Mouse (Mus musculus) mouse trophoblast stem cell (cell line): ENCODE measurements around the gene Mrnip.

Experiments used
- in situ Hi-C, 2 experiments: fragments of 300-500 bp; cut with MseI, MboI; formaldehyde crosslinking; loops; 2 replicates in 1 of 2; 3 replicates in 1 of 2; pipeline ENCODE4 v1.15.1; 2025

Mrnip gene

DNA sequence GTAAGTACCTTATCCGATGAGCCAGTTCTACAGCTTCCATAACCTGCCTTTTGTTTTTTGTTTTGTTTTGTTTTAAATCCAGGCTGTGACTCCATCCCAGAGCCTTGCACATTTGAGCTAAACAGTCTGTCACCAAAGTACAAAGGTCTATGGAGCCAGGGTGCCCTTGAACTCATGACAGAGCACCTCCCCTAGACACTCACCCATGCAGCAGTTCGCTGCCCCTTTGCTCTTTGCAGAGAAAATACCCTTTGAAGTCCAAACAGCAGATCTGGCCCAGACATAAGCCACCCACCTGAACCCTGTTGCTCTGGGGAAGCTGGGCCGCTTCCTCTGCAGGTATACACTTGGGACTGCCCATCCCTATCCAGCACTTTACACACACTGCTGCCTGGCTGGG is 27.3 kb downstream of the Mrnip start:
- in situ Hi-C loops: no loop called here

DNA sequence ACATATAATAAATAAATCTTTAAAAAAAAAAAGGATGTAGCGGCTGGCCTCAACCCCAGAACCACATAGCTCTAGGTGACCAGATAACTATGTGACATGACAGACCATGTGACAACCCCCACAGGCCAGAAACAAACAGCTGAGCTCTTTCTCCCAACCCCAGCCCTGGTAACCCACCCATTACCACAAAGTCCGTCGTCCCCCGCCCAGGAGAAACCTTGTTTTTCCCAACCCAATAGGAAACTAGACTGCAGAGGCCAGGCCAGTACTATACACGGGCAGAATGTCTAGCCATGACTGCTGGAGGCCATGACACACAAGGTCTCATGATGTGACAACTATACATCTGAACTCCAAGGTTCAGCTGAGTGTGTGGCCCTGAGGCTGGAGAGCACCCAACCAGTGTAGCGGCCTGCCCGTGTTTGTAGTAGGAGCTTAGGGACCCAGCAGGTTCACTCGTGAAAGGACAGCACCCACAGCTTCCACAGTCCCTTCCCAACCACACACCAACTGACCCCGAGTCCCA is 29.1 kb downstream of the Mrnip start:
- in situ Hi-C loops: no loop called here

DNA sequence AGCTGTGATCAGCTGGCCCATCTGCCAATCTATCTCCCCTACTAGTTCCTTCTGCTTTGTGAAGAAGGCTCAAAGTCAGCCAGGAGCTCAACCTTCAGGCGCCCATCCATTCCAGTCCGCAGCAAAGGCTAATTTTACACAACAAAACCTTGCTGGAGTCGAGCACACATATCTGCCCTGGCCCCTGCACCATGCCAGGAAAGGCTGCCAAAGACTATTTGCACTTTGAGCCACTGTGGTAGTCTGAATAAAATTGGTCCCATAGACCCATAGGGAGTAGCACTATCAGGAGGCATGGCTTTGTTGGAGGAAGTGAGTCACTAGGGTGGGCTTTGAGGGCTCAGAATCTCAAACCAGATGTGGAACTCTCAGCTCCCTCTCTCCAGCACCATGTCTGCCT is 31.2 kb downstream of the Mrnip start:
- in situ Hi-C loops: no loop called here

DNA sequence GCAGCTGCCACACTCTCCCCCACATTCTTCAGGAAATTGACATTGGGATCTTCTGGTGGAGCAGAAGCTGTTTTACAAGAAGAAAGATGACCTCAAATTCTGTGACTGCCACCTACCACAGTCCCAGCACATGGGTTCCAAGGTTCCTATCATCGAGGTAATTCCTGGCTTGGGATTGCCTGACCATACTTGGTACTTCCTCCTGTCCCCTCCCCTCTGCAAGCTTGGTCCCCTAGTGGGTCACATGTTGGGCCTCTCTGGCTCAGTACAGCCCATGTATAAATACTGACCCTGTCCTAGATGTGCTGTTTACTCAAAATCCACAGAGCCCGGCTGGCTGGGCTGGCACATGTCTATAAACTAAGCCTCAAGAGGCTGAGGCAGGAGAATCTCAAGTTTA is 31.8 kb downstream of the Mrnip start:
- in situ Hi-C loops: no loop called here

DNA sequence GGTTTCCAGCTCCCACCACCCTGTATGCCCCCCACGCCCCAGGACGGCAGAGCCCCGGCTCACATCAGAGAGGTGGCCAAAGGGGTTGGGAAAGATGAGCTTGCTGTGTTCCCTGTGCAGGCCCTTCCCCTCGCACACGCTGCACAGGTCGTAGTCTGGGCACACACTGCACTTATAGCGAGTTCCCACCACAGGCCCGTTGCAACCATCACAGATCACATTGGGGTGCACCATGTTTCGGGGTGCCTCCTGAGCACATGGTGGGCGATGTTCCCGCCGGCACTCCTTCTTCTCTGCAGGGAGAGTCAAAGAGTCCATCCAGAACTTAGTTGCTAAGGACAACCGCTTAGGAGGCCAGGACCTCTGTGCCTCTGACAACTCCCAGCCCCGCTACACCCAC is 33.1 kb downstream of the Mrnip start:
- in situ Hi-C loops: no loop called here

DNA sequence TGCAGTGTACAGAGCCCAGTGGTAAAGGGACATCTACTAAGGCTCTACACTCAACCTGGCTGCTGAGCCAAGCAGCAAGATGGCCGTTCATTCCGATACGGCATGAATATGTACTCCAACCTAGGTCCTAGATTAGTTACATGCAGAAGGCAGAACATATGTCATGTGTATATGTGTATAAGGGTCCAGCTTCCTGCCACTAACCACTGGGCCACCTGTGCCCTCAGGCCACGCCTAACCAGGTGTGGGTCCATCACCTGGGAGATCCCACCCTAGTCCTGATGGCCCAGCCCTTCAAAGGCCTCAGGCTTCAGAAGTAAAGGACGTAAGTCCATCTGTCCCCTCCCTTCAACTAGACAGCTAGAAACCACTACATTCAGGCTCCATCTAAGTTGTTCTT is 33.8 kb downstream of the Mrnip start:
- in situ Hi-C loops: no loop called here

DNA sequence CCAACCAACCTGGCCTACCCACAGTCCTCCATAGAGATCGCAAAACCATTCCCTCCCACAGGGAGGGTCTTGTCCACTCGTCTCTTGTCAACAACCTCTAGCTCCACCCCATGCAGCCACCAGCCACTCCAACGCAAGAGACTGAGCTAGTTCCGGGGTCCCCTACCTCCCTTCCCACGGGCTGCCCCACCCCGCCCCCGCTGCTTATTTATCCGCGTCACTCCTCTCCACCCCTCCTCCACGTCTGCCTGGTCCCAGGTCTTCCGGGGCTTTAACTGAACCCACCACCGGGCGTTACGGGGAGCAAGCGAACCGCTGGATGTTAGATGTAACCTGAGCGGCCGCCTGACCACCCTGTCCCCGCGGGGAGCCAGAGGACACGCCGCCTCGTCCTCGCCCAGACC is 35.9 kb downstream of the Mrnip start:
- in situ Hi-C loops: no loop called here

DNA sequence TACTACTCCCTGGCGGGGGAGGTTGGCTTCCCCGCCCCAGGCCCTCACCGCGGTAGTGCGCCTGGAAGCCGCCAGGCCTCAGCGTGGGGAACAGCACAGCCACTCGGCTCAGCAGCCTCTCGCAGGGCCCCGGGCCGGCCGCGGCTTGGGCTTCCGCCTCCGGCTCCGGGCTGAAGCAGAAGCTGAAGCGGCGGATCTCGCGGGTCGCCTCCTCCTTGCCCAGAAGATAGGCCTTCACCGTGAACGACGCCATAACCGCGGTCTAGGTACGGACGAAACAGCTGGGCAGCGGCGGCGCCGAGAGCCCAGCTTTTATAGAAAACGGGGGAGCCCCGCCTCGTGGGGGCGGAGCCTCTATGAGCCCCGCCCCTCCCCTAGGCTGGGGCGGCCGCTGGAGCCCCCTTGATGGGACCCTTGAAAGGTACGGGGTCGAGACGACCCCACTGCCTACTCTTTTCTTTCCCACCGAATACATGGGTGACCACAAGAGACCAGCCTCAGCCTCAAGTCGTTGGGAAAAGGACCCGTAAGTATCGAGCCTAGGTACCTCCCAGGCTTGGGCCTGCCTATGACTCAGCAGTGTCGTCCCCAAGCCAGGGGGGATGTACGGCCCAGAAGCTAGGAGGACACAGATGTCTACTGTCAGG is 36.4 kb downstream of the Mrnip start, which contains the start of the genes Sqstm1 and Mgat4b:
TSS of gene Sqstm1 (minus strand) at position 323 of the 647 bp plus-strand sequence.
TSS of gene Mgat4b (plus strand) at position 386 of the 647 bp plus-strand sequence.
- in situ Hi-C loops: no loop called here

DNA sequence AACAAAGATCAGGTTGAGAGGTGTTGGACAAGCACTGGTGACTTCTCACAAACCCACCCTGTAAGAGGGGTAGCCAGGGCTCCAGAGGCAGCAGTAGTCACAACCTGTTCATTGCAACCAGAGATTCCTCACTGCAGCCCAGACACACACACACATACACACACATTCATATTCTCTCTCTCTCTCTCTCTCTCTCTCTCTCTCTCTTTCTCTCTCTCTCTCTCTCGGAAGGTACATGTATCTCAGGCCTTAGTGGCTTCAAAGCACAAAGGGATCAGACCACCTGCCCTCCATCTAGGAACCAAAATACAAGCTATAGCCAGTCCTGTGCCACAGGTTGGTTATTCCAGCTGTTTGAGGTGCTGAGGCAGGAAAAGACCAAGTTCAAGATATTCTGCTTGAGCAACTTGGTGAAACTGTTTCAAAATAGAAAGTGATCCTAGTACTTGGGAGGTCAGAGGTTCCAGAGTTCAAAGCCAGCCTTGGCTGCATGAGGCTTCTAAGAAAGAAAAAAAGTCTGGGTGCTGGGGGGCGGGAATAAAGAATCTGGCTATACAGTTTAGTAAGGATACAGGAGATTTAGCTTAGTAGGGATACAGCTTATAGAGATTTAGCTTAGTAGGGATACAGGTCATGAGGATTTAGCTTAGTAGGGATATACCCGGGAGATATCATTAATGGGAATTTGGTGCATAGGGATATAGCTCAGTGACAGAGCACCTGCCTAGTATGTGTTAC is 37.2 kb downstream of the Mrnip start:
- in situ Hi-C loops: no loop called here

DNA sequence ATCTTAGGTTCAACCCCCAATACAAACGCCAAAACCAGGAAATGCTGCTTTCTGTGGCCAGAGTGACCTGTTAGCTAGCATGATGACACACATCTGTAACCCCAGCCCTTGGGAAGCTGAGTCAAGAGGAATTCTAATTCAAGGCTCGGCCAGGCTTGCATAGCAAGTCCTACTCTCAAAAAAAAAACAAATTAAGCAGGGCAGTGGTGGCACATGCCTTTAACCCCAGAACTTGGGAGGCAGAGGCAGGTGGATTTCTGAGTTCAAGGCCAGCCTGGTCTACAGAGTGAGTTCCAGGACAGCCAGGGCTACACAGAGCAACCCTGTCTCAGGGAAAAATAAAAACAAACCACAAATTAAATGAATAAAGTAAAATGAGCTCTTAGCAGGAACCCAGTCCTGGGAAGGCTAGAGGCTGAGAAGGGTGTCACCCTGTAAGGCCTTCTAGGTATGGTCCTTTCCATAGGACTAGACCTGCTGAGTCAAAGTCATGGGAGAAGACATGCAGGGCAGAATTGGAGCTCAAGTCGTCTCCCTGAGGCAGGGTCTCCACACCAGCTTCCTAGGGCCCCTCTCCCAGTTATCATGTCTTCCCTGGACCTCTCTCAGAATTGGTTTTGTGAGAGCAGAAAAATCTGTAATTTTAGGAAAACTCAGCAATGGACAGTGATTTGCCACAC is 38.0 kb downstream of the Mrnip start:
- in situ Hi-C loops: no loop called here

DNA sequence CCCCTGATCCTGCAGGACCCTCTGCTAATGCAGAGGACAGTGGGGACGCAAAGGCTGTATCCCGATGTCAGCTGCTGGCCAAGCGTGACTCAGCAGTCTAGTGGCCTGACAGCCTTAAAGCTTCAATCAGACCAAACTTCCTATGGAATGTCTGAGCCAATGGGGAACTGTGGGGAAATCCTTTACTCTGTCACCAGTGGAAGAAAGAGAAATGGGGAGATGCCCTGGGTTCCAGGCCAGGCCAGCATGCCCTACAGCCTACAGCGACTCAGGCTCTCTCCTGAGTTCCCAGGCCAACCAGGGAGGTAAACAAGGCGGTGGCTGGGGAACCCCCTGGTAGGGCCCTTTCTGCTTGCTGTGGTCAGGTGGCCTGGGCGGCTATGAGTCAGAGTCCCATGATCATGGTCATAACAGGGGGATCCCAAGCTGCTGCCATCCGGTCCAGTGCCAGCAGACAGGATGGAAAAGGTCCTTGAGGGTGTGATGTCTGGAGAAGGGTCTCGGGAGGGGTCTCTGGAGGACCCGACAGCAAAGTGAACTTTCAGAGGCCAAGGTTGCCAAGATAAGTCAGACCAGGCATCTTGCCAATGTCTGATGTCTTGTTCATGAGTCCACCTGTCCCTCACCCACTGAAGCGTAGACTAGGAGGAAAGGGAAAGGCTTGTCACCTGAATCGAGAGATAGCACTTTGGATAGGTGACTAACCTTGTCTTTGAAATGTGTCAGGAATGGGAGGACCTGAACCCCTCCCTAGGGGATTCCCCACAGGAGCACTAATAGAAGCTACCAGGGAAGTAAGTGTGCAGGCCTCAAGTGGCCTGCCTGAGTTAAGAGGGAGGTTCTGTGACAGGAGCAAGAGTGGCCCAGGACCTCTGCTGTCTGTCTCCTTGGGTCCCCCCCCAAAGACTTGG is 38.9 kb downstream of the Mrnip start:
- in situ Hi-C loops: no loop called here

DNA sequence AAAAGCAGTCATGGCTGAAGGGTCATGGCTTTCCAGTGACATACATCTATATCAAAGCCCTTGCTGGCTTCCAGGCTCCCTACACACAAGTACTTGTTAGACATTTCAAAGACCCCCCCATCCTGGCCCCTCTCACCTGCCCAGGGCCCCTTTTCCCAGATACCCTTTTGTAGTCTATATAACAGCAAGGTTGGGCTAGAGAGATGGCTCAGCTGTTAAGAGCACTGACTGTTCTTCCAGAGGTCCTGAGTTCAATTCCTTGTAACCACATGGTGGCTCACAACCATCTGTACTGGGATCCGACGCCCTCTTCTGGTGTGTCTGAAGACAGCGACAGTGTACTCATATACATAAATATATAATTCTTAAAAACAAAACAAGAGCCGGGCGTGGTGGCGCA is 40.4 kb downstream of the Mrnip start:
- in situ Hi-C loops: no loop called here

DNA sequence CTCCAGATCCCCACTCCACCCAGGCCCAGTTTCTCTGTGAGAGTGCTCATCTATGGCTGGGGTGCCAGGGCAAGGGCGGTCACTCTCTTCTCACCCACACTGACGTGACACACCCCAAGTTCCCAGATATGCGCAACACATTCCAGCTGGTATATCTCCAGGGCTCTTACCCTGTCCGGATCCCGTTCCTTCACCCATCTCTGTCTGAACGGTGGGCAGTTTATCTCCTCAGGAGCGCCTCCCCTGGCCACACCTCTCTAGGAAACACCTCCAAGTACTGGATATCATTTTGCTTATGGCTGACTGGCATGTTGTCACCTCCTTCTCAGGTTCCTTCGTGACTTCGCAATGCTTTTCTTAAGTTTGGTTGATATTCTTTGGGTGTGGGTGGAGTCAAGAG is 41.4 kb downstream of the Mrnip start:
- in situ Hi-C loops: no loop called here

DNA sequence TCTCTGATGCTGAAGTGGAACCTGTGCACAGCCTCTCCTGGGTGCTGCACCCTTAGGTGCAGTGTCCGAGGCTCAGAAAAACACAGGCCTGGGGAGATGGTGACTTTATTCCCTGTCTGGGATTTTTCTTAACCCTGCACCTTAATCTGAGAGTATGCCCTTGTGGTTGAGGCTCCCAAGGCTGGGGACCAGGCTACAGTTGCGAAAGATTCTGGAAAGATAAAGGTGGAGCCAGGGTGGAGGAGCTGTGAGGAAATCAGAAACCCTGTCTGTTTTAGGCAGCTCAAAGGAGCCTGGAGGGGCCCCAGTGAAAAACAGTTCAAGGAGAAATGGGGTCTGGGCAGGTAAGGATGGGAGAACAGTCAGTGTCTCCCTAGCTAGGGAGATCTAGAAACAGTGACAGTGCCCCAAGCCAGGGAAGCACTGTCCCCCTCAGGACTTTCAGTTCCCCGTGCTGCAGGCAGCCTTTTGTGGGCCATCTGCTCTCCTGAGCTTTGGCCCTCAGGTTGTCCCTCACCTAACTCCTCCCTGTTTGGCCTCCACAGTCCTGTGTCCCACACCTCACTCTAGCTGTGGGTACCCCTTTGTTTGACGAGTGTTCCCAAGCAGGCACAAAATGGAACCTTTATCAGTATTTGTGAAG is 42.6 kb downstream of the Mrnip start:
- in situ Hi-C loops: no loop called here

DNA sequence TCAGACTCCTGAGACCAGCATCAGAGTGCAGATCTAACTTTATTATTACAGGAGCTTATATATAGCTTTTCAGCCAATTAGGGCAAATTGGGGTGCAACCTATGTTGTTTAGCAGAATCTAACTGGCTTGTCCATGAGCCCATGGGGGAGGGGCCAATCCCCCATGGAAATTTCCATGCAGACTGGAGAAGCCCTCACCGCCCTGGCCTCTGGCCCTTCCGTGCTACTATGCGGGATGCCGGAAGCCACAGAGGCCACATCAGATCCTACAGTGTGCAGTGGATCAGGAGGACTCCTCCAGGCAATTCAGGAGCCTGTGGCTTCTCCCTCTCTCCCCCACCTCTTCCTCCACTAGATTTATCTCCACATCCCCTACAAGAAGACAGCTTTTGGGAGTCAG is 43.6 kb downstream of the Mrnip start:
- in situ Hi-C loops: no loop called here

DNA sequence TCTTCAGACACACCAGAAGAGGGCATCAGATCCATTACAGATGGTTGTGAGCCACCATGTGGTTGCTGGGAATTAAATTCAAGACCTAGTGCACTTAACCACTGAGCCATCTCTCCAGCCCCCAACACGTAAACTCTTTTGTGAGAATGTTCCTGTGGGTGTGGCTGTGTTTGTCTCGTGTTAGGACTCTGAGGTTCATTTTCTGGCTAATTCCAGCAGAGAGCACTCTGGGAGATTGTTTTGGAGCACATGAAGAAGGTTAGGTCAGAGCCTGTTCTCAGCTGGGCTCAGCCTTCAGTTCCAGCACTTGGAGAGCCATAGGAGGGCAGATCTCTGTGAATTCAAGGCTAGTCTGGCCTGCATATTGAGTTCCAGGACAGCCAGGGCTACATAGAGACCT is 45.6 kb downstream of the Mrnip start:
- in situ Hi-C loops: no loop called here

DNA sequence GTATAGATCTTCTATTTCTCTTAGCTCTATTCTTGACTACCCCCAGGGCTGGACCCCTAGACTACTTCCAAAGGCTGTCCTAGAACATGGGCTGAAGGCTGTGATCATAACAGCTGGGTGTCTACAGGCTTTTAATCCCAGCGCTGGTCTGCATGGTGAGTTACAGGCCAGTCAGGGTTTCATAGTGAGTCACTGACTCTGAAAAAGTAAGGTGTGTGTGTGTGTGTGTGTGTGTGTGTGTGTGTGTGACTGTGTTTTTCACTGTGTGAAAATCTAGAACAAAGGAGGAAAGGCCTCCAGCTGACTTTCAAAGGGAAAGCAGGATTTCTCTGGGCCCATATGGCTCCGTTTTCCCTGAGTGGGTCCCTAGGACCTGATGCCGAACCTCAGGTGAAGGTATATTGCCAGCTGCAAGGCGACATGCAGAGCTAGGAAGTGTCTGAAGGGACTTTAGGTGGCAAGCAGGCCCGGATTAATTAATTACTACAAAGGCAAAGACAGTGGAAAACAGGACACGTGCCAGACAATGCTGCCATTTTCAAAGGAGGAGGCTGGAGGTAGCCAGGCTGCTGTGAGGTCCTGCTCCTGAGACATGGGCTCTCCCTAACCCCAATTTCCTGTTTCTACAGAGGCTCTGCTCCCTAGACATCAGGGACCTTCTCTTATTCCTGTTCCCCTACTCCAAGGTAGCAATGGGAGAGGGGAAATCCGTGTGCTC is 48.5 kb downstream of the Mrnip start:
- in situ Hi-C loops: no loop called here

DNA sequence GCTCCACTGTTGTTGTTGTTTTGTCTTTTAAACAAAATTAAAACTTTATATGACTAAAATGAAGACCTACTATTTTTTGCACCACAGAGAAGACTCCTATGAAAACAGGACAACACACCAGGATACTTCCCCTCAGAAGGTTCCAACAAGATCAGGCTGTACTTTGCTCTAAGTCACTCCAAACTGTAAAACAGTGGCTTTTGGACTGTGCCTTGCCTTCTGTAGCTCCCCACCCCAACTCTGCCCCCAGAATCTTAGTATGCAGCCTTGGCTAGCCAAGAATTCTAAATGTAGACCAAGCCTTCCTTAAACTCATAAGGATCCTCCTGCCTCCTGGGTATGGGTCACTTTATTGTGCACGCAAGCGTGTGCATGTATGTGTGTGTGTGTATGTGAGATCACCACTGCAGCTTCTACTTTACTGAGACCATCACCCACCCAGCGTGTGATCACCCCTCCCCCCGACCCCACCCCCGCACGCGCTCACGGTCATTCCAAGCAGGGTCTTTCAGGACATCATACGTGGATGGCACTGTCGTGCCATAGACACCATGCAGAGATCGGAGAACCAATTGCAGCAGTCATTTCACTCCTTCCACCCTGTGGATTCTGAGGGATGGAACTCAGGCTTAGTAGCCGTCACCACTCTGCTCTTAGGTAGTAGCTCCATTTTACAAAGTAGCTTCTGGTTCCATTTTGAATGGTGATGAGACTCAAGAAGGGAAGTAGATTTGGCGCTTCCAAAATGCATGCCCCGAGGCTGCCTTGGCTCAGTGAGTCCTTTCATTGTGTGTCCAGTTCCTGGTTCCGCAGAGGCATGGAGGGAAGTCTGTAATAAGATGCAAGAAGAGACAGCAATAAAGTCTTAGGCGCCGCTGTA is 49.8 kb downstream of the Mrnip start:
- in situ Hi-C loops: no loop called here
